Mouse (Mus musculus): ENCODE measurements at regions not wholly inside any gene's neighbourhood (a gene's known extent, or its start where the extent isn't known, plus 50 kb on each side); places are given as distances from the start of the nearest gene placed in this dataset.
"Not testable (repeated sequence)": the region's sequence is repeated elsewhere in the genome, so short reads cannot be mapped to it uniquely, and the experiment has no call there.

DNA sequence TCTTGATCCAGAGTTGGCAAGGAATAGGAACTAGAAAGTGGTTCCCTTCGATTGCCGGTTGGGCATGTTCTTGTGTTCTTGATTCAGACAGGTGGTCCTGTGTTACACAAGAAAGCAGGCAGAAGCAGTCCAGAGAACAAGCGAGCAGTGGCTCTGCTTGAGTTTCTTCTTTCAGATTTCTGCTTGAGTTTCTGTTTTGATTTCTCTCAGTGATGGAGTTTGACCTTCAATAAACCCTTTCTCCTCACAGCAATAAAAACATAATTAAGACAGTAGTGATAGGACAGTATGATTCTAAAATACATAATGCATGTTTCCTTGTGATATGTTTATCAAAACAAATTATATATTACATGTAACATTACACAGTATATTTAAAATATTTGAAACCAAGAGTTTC is 59.1 kb downstream of the Klf6 start:
- ATAC-seq (ENCODE audit: extremely low read depth, insufficient number of reproducible peaks, low FRiP score, poor library complexity, severe bottlenecking), result no peak

DNA sequence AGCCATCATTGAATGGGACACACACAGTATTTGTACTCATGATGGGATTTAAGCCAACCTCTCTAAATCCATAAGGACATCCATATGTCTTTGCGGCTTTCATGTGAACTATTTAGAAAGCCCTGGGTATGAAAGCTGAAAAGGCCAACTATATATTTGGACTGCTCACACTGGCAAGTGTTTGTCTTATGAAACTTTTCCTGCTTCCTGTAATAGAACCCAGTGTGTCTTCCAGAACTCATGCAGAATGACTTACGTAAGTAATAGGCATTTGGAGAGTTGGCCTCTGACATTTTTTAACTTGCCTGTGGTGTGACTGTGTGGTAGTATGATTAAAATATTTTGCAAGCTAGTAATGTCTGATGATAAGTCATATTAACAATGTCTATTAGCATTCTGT is 70.2 kb downstream of the Klf6 start:
- no peak for ATAC-seq (ENCODE audit: extremely low read depth, insufficient number of reproducible peaks, low FRiP score, poor library complexity, severe bottlenecking)

DNA sequence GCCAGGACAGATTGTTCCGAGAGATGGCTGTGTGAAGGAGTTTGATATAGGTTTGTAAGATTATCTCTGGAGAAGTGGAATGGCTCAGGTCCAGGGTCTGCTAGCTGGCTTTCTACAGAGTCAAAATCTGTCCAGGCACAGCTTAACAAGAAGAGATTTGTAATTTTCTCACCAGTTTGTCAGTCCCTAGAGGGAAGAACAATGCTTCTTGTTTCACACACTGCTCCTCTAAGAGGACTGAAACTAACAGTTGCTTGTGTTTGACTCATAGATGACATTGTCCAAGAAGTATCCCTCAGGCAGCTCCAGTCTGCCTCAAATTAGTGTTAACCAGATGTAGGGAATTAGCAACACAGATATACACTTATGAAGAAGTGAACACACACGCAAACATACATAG is 76.2 kb downstream of the Klf6 start:
- ATAC-seq (ENCODE audit: extremely low read depth, insufficient number of reproducible peaks, low FRiP score, poor library complexity, severe bottlenecking), result no peak

DNA sequence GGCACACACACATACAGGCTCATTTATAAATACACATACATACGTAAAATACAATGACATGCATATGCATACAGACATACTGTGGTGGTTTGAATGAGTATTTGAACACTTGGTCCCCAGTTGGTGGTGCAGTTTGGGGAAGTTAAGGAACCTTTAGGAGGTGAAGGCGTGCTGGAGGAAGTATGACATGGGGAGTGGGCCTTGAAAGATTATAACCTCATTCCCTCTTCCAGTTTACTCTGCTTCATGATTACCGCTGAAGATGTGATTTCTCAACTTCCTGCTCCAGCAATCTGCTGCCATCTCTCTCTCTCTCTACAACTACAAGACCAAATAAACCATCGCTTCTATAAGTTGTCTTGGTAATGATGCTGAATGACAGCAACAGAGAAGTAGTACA is 76.7 kb downstream of the Klf6 start:
- no peak for ATAC-seq (ENCODE audit: extremely low read depth, insufficient number of reproducible peaks, low FRiP score, poor library complexity, severe bottlenecking)

DNA sequence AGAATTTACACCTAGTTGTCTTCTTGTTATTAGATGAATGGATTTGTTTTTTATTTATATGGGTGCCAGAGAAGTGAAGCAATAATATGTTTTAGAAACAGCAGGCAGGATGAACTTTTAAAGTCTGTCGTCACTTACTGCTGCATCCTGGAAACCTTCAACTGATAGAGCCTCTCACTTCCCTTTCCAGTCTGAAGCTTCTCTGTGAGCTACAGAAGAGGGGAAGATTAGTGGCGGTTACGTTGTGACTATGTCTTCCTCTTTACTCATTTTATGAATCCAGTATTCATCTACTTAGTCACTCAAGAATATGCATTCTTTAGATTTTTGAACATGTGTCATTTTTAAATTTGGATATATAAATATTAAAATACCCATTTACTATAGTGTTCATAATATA is 78.1 kb downstream of the Klf6 start:
- ATAC-seq (ENCODE audit: extremely low read depth, insufficient number of reproducible peaks, low FRiP score, poor library complexity, severe bottlenecking), result peak; percentile 77

DNA sequence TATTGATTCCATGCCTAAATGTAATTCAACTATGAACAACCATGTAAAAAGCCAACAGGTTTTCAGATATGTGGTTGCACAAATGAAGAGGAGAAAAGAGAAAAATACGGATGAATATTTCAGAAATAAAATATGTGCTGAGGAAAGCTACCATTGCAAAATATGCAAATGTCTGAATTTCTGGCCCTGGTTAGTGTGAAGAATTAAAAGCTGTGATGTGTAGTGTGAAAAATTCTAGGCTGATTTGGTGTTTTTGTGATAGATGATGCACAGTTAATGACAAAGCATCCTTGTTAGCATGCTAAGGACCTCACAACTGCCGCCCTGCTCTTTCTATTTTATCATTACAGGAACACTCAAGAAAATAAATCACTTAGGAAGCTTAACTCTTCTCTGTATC is 91.6 kb downstream of the Klf6 start:
- ATAC-seq (ENCODE audit: extremely low read depth, insufficient number of reproducible peaks, low FRiP score, poor library complexity, severe bottlenecking), result no peak

DNA sequence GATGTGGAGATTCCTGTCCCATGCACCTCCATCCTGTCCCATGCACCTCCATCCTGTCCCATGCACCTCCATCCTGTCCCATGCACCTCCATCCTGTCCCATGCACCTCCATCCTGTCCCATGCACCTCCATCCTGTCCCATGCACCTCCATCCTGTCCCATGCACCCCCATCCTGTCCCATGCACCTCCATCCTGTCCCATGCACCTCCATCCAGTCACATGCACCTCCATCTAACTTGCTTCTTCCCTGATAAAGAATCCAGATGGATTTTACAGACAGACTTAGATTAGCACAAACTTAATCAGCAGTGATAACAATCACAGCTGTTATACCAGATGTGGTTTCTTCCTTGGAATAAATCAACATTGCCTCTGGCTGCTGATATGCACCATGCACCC is 93.8 kb downstream of the Klf6 start:
- ATAC-seq (ENCODE audit: extremely low read depth, insufficient number of reproducible peaks, low FRiP score, poor library complexity, severe bottlenecking), result not testable (repeated sequence)

DNA sequence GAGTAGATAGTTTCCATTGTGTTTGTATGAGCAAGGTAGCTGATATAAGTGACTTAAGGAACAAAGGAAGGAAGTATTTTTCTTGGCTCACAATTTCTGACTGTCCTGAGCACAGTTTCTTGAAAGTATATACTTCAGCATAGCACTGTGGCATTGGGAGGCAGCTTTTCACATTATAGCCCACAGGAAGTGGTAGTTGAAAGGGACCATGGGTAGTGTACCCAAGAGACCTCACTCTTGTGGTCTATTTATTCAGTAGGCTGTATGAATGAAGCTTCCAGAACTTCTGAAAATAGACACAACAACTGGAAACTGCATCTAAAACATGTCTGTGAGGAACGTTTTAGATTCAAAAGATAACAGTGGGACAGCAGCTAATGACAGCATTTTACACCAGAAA is 94.9 kb downstream of the Klf6 start:
- 0 out of 2 replicates have a peak, but pooled peaks have one; percentile 13 for ATAC-seq (ENCODE audit: extremely low read depth, insufficient number of reproducible peaks, low FRiP score, poor library complexity, severe bottlenecking)

DNA sequence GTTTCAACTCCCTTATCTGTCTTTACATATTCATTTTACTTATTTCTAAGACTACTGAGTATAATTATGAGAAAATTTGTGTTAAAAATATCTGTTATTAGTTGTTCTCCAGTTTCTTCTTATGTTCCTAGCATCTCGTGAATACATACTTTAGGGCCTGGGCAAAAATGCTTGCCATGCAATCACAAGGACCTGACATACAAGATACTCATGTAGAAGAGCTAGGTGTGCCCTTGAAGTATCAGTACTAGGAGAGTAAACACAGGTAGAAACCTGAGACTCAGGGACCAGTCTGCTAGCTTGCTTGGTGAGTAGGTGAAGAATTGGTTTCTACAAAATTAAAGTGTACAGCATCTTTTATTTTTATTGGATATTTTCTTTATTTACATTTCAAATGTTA is 101.7 kb downstream of the Klf6 start:
- no peak for ATAC-seq (ENCODE audit: extremely low read depth, insufficient number of reproducible peaks, low FRiP score, poor library complexity, severe bottlenecking)

DNA sequence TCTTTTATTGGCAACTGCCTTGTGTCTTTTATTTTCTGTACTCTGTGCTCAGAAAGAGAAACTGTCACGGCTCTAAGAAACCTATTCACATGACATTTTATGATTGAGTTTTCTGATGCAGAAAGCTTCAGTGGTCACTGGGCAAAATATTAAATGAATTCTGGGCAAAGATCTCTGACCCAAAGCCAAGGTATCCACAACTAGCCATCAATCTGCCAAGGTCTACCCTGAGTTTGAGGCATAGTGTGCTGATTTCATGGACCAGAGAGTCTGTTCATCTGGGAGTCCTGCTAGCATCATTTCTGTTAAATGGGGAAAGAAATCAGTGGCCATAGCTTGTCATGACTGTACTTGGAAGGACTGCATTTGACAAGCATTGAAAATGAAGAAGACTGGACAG is 103.3 kb downstream of the Klf6 start:
- ATAC-seq (ENCODE audit: extremely low read depth, insufficient number of reproducible peaks, low FRiP score, poor library complexity, severe bottlenecking), result no peak

DNA sequence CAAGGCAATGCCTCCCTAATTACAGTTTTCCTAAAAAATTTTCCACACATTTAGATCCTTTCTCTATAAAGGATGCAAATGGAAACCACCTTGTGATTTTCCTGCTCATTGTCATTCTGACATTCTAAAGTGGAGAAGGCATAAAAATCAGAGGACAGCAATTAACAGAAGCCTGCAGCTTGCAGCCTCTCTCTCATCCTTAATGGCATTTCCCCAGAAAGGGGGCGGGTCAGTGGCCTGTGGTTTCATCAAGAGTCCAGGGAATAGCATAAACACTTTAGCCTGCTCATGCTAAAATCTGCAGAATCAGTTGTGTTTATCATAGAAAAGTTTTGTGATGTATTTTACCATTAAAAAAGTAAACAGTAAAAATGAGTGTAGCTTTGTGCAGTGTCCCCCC is 117.3 kb downstream of the Klf6 start:
- no peak for ATAC-seq (ENCODE audit: extremely low read depth, insufficient number of reproducible peaks, low FRiP score, poor library complexity, severe bottlenecking)

DNA sequence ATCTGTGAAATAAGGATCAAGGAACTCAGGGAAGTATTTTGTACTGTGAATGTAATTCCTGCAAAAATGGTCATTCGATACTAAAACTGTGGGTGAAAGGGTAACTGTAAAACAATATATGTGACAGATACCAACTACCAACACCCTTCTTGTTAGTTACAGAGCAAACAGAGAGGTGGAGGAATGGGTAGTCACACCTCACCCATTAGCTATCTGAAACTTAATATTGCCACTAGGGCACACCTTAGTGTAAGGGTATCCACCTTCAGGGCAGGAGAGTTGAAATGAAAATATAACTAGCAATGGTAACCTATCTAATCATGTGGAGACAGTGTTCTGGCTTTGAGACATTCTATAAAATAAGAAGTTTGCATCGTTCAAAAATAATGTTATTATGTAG is 126.2 kb downstream of the Klf6 start:
- ATAC-seq (ENCODE audit: extremely low read depth, insufficient number of reproducible peaks, low FRiP score, poor library complexity, severe bottlenecking), result no peak

DNA sequence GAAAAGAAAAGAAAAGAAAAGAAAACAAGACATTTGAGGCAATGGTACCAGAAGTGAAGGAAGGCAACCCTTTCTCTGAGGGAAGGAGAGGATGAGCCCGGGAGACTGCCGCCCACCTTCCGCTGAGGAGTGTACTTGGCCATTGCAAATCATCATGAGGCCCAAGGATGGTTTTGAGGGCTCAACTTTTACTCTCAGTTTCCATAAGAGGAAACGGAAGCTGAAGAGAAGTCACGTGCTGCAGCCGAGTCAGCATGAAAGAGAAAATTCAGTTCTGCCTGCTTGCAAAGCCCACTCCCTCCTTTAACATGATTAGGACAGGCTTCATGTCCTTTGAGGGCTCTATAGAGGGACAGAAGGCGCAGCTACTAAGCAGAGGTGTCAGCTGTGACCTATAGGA is 127.1 kb downstream of the Klf6 start:
- ATAC-seq (ENCODE audit: extremely low read depth, insufficient number of reproducible peaks, low FRiP score, poor library complexity, severe bottlenecking), result no peak

DNA sequence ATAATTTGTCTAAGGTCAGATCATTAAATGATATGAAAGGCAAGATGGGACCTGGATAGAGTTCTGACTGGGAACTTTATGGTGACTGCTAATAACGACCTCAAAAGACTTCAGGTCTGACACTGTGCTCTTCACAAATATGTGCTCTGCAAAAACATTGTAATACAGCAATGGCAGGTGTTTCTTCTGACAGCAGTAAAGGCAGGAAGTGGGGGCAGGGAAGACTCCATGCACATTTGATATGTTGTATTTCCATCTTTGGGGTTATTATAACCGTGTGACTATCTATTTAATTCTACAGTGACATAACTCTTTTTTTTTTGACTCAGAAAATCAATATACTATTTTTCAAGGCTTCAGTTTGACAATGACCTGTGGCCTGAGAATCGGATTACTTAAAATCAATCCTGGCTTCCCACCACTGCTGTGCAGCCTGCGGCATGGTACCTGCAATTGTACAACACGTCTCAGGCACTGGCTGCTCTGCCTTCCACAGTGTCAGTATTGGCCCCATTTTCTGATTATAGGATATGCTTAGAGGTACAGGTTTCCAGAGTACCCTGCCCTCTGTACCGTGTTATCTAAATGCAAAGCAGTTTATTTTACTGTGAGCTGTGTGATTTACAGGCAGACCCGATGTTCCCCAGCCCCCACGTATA is 139.4 kb downstream of the Klf6 start:
- ATAC-seq (ENCODE audit: extremely low read depth, insufficient number of reproducible peaks, low FRiP score, poor library complexity, severe bottlenecking), result no peak

DNA sequence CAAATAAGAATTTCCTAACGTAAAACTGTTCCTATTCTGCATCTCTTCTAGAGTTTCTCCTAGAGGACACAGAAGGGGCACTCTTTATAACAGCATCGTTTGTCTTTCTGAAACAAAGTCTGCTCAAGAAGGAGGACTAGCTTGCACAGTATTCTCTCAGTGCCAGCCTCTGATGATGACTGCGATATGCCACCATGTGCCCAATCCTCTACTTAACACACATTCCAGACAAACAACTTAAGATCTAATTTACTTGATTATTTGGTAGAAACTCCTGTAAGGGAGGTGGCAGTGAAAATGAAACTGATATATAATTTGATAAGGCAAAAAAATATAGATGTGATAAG is 139.9 kb downstream of the Klf6 start:
- no peak for ATAC-seq (ENCODE audit: extremely low read depth, insufficient number of reproducible peaks, low FRiP score, poor library complexity, severe bottlenecking)

DNA sequence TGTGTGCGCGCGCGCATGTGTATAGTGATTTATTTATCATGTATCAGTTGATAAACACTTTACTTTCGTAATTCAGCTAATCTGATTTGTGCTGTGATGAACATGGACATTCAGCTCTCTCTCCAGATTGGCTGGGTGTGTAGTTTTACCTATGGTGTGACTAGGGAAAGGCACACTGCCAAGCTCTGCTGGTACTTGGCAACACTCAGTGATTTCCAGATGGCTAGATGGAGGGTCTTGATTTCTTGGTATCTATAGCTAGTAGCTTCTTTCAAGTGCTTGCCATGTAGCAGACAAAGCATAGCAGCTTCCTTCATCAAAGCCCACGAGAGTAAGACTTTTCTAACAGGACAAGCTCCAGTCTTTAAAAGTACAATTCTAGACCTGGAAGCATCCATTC is 144.6 kb downstream of the Klf6 start:
- ATAC-seq (ENCODE audit: extremely low read depth, insufficient number of reproducible peaks, low FRiP score, poor library complexity, severe bottlenecking), result no peak

DNA sequence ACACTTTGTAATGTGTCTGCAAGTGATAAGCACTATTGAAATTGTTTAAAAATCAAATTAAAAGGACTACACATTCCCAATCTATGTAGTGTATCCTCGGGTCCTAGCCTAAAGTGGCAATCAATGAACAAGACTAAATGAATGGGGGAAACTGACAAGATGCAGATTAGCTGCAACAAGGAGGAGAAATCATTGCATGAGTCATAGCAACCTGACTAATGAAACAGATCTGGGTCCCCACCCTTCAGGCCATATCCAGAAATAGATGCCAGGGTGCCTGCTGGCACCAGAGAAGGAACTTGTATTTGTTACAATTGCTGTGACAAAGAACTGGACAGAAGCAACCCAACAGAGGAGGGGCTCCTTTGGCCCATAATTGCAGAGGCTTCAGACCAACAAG is 148.4 kb downstream of the Klf6 start:
- ATAC-seq (ENCODE audit: extremely low read depth, insufficient number of reproducible peaks, low FRiP score, poor library complexity, severe bottlenecking), result no peak

DNA sequence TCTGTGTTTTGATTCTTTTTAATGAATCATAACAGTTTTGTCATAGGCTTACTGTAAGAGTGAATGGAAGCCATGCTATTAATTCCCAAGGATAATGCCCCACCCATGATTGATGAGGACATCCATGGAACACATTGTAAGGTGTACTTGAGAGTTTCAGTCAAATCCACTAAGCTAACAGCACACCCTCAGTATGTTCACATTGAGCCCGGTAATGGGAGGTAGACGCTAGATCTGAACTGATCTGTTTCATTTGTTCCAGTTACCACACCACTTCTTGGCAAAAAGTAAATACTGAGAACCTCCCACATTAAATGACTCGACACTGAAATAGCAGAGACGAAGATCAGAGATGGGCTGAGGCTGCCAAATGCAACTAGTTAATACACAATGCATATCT is 165.9 kb downstream of the Klf6 start:
- no peak for ATAC-seq (ENCODE audit: extremely low read depth, insufficient number of reproducible peaks, low FRiP score, poor library complexity, severe bottlenecking)

DNA sequence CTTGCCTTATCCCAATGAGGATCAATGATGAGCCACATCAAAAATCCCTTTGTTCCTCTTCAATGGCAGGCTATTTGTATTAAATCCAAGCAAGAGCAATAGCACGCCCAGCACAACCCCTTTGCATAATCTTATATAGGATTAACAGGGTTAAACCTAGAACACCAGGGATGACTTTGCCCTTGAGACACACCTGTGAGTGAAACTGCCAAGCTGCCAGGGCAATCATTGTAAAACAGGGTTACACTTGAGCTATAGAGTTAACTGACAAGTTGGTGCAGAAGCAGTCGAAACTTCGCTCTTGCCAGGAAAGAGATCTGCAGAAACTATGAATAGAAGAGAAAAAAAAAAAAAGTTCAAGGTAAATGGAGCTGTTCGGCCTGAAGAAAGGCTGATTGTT is 167.6 kb downstream of the Klf6 start:
- ATAC-seq (ENCODE audit: extremely low read depth, insufficient number of reproducible peaks, low FRiP score, poor library complexity, severe bottlenecking), result no peak

DNA sequence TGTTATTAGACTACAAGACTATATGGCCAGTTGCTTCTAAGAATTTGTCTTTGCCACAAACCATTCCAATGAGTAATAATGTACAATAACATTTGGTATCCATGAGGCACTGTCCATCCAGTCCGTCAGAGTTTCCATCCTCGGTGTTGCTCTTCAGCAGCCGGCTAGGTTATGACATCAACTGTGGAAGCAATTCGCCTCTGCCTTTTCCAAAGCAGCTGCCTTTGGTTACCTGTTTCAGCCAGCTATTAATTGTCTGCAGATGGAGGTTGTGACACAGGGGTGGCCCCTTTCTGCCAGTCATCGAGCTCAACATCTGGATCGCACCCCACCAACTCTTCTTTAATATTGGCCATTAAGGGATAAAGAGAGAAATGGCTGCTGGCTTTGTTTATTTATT is 168.2 kb downstream of the Klf6 start:
- ATAC-seq (ENCODE audit: extremely low read depth, insufficient number of reproducible peaks, low FRiP score, poor library complexity, severe bottlenecking), result no peak

DNA sequence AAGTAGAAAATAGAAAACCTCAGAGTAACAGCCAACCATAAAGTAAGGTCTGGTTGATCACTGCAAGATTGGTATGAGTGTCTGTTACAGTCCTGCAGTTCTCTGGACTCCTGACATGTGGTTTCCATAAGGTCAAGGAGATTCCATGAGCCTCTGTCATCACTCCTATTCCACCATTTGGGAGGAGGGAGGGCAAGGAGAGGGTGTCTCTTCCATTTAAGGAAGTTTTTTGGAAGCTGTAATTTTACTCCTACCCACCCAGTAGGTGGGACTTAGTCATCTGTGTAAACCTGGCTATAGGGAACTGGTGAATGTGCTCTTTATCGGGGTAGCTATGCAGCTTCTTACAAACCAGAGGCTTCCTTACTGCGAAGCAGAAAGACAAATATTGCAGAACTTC is 168.8 kb downstream of the Klf6 start:
- ATAC-seq (ENCODE audit: extremely low read depth, insufficient number of reproducible peaks, low FRiP score, poor library complexity, severe bottlenecking), result no peak

DNA sequence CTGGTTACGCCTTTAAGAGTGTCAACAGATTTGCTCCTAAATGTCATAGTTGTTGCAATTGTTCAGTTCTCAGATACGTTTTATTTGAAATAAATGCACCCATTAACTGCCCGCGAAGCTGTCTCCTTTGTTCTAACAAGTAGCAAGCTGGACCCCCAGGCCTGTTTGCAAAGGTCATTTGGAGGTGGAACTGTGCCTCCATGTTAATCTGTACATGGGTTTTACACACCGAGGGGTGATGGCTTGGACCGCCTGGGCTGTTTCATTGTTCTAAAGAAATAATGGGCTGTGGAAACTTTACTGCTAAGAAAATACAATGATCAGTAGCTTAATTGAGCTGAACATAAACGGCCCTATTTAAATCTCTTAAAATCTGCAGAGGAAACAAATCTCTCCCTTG is 178.8 kb downstream of the Klf6 start:
- ATAC-seq (ENCODE audit: extremely low read depth, insufficient number of reproducible peaks, low FRiP score, poor library complexity, severe bottlenecking), result no peak
